Mouse (Mus musculus) kidney, postnatal 36 days (tissue): ENCODE results near the gene Cdh18.
"Not testable (repeated sequence)": the region's sequence is repeated elsewhere in the genome, so short reads cannot be mapped to it uniquely, and the experiment has no call there.

Experiments
- DNase-seq, 2 experiments: peaks; one replicate each; pipeline ENCODE4 v3.0.0; 2021 to 2022; ENCODE audit warnings: mixed read lengths in 2 of 2

Cdh18 gene

GRCm38 (mm10) chr15:23230616-23231015 is 681.8 kb downstream of the Cdh18 start:
- no peak for DNase-seq

- DNase-seq, result no peak
Measured at GRCm38 (mm10) chr15:23257751-23258440, 709.1 kb downstream of the Cdh18 start.

GRCm38 (mm10) chr15:23278421-23278820 is 729.6 kb downstream of the Cdh18 start:
- DNase-seq, result no peak

- no peak for DNase-seq
Measured at GRCm38 (mm10) chr15:23305018-23305417, 756.2 kb downstream of the Cdh18 start.

- no peak for DNase-seq
Measured at GRCm38 (mm10) chr15:23316766-23317165, 767.9 kb downstream of the Cdh18 start.

GRCm38 (mm10) chr15:23317409-23317808 is 768.6 kb downstream of the Cdh18 start:
- DNase-seq, result no peak

- not testable (repeated sequence) for DNase-seq
Measured at GRCm38 (mm10) chr15:23340338-23340737, 791.5 kb downstream of the Cdh18 start.

- no peak for DNase-seq
Measured at GRCm38 (mm10) chr15:23351078-23351477, 802.3 kb downstream of the Cdh18 start.

- no peak for DNase-seq
Measured at GRCm38 (mm10) chr15:23366325-23366724, 817.5 kb downstream of the Cdh18 start.

GRCm38 (mm10) chr15:23367712-23368111 is 818.9 kb downstream of the Cdh18 start:
- DNase-seq, result no peak

- no peak for DNase-seq
Measured at GRCm38 (mm10) chr15:23378016-23378750, 829.4 kb downstream of the Cdh18 start.

- DNase-seq, result no peak
Measured at GRCm38 (mm10) chr15:23385816-23386215, 837.0 kb downstream of the Cdh18 start.

- no peak for DNase-seq
Measured at GRCm38 (mm10) chr15:23396646-23397045, 847.8 kb downstream of the Cdh18 start.

GRCm38 (mm10) chr15:23403792-23404191 is 855.0 kb downstream of the Cdh18 start:
- no peak for DNase-seq

- no peak for DNase-seq
Measured at GRCm38 (mm10) chr15:23408256-23408655, 859.4 kb downstream of the Cdh18 start.

- DNase-seq, result no peak
Measured at GRCm38 (mm10) chr15:23416450-23417080, 867.7 kb downstream of the Cdh18 start.

GRCm38 (mm10) chr15:23418158-23418557 is 869.3 kb downstream of the Cdh18 start:
- DNase-seq, result no peak

GRCm38 (mm10) chr15:23420010-23420409 is 871.2 kb downstream of the Cdh18 start:
- no peak for DNase-seq

- no peak for DNase-seq
Measured at GRCm38 (mm10) chr15:23430021-23430420, 881.2 kb downstream of the Cdh18 start.

- DNase-seq, result no peak
Measured at GRCm38 (mm10) chr15:23448542-23448941, 899.7 kb downstream of the Cdh18 start.

GRCm38 (mm10) chr15:23452098-23452625 is 903.3 kb downstream of the Cdh18 start:
- no peak for DNase-seq

GRCm38 (mm10) chr15:23453331-23453730 is 904.5 kb downstream of the Cdh18 start:
- DNase-seq, result no peak

- no peak for DNase-seq
Measured at GRCm38 (mm10) chr15:23455344-23455743, 906.5 kb downstream of the Cdh18 start.

- DNase-seq, result no peak
Measured at GRCm38 (mm10) chr15:23457401-23457800, 908.6 kb downstream of the Cdh18 start.
